Mouse (Mus musculus) layer of hippocampus, postnatal 36 days (tissue): Measurements from ENCODE around the gene Pigo. TPM values are rescaled to one million over a fixed set of nuclear protein-coding genes. Genes with fewer than 3 reads are reported as not detected.

ENCODE experiments used
- DNase-seq, 2 experiments: peaks; one replicate each; pipeline ENCODE4 v3.0.0; 2022
- total RNA-seq, 2 experiments: library from RNA; stranded (reverse); gene quantifications; 2 replicates each; pipeline ENCODE4 v1.2.3; 2021

Pigo gene
- total RNA-seq, 2 experiments from 2014 or later = 24.9 to 27.0 TPM

GRCm38 (mm10) chr4:43036356-43036755 lies 10.7 kb upstream of the Pigo start:
- no peak for DNase-seq

- DNase-seq = no peak
Measured at GRCm38 (mm10) chr4:43035851-43036250, 10.2 kb upstream of the Pigo start.

DNA sequence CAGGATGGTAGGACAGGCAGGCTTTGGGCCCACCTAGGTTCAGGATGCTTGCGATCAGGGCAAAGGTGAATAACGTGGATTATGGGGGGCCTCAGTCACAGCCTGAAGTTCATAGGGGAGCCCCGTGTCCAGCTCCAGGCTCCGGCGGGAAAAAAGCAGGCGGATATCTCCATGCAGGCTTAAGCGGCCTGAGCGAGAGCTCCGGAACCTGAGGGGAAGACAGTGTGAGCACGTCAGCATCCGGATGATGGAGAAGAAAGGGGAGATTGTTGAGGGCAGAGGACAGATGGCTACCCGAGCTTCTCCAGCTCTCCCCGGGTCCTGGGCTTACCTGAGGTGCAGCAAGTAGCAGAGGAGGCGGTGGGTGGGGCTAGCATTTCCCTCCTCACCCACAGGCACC lies 7.9 kb upstream of the Pigo start:
- no peak for DNase-seq

GRCm38 (mm10) chr4:43032501-43032900 lies 6.9 kb upstream of the Pigo start:
- no peak for DNase-seq

DNA sequence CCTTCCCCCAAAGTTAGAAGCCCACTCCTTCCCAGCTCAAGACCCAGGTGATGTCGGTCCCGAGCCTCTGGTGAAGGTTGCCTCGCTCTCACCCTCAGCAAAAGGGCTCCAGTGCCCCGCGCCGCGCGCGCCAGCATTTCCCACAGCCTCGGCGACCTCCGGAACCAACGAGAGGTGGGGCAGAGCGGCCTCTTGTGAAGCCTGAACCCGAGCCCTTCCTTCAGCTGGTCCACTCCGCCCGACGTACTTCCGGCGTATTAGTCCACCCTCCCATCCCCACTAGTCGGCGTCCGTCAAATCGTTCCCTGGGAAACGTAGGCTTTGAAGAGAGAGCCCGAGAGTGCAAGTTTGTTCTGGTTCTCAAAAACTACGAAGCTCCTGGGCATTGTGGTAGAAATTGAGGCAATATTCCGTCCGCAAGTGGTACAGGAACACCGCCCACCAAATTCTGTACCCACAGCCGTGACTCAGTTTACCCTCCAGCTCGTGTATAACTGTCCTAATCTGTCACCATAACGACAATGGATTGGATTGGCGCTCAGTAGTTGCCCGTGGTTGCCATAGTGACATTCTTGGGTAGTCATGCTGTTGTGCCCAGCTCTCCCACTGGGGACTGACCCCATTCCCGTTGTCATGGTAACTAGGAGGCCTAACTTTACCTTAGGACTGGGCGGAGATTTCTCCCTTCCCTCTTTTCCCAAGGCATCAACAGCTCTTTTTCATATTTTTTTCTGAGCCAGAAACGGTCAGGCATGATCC lies 5.8 kb upstream of the Pigo start, which contains the start of gene Stoml2:
TSS of gene Stoml2 (minus strand) at position 474 of the 759 bp plus-strand sequence.
- DNase-seq = peak; percentile 89 to 92

GRCm38 (mm10) chr4:43030780-43031230 lies 5.2 kb upstream of the Pigo start:
- DNase-seq = no peak

GRCm38 (mm10) chr4:43030352-43030751 lies 4.7 kb upstream of the Pigo start:
- DNase-seq = no peak

GRCm38 (mm10) chr4:43029749-43030148 lies 4.1 kb upstream of the Pigo start:
- DNase-seq = no peak

DNA sequence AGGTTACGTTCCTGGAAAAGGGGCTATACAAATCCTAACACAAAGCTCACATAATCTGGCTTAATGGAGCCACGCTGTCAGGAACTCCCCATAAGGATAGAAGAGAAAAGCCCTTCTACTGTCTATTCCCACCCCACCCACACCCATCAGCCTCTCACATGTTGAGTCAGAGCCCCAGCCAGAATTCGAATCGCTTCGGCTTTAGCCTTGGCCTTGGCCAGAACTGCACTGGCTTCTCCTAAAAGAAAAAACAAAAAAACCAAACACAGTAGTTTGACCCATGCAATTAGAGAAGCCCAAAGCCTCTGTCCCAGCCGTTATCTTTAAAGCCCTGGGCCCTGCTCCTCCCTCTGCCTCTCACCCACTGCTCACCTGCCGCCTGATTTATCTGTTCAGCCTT lies 3.5 kb upstream of the Pigo start:
- no peak for DNase-seq

GRCm38 (mm10) chr4:43024673-43025072 lies 946 bp downstream of the Pigo start:
- DNase-seq = no peak

DNA sequence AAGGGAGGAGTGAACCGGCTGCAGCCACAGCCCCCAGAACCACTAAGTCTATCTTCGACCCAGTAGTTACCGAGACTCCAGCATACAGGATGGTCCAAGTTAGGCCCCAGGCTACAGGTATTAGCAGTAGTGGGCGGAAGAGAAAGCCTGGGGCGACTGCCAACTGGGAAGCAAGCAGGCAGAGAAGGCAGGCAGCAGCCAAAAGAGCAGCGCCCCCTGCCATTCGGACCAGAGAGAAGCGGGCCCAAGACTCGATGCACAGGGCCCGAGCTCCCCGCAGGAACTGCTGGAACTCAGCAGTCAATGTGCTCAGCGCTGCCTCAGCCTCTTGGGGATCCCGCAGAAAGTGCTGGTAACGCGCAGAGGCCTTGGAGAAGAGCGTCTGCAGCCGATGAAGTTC lies 4.3 kb downstream of the Pigo start:
- no peak for DNase-seq

GRCm38 (mm10) chr4:43020876-43021275 lies 4.7 kb downstream of the Pigo start:
- DNase-seq = no peak

DNA sequence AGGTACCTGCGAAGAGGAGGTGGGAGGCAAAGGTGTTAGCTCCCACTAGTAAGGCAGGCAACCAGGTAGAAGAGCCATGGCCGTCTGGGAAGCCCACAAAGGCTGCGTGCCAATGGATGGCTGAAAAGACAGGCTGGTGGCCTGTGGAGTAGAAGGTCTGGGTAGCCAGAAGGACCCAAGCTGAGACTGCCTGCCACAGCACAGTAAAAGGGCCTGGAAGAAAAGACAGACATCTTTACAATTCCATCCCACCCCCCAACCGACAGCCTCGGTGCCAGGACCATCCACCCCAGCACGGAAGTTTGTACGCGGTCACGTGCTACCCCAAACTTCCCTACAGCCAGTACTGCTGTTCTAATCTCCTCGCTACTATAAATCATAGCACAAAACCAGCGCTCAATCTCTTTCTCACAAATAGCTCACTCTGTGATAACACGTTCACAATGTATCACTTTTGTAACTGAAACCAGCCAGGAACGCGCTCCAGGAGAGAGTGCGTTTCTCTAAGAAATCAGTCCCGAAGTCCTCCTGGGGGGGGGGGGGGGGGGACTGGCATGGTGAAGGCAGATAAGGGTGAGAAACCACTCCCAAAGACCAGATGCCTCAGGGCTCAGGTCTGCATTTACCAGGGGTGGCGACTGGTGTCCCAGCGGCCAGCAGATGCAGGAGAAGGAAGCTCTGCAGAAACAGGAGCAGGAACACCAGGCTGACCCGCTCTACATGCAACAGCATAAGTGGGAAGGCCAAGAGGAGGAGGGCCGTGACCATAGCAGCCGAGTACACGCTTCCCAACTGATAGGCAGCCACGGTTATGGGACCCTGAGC lies 5.8 kb downstream of the Pigo start:
- no peak for DNase-seq

GRCm38 (mm10) chr4:43019176-43019575 lies 6.4 kb downstream of the Pigo start:
- DNase-seq = no peak

GRCm38 (mm10) chr4:43018156-43018555 lies 7.5 kb downstream of the Pigo start:
- DNase-seq = no peak

GRCm38 (mm10) chr4:43012091-43012490 lies 13.5 kb downstream of the Pigo start:
- no peak for DNase-seq

GRCm38 (mm10) chr4:43010161-43011038 lies 15.2 kb downstream of the Pigo start, which contains the start of gene Fancg:
Gene Fancg, minus strand, starts transcription at chr4:43010506.
- peak; percentile 85 for DNase-seq

- DNase-seq = no peak
Measured at GRCm38 (mm10) chr4:43005765-43006164, 19.9 kb downstream of the Pigo start.

GRCm38 (mm10) chr4:43004951-43005350 lies 20.7 kb downstream of the Pigo start:
- DNase-seq = no peak

DNA sequence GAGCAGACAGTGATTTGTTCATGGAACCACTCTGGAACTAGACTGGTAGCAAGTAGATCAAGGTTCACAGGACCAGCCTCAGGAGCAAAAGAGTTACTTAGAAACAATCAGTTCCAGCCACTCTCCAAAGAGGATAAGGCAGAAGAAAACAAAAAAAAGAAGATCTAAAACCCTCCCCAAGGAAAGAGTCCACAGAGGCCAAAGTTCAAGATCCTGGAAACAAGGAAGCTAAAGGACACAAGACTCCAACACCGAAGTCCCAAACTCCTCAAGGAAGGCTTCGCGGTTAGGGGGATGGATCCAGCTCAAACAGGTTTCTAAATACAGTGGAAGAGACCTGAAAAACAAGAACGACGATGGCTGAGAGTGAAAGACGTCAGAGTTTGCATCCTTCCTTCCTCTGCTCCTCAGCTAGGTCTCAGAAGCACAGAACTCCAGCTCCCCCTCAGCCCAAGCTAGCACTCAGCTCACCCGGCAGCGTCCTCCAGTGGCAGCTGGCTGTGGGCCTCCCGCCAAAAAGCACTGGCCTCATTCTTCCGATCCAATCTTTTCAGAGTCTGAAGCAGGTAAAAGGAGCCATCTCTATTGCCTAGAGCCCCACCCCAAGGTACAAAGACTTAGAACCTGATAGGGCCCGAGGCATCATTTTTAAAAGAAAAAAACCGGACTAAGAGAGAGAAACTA lies 22.7 kb downstream of the Pigo start:
- DNase-seq = no peak

GRCm38 (mm10) chr4:43001272-43001671 lies 24.3 kb downstream of the Pigo start:
- DNase-seq = no peak
